Mouse (Mus musculus) embryonic facial prominence, embryonic 15.5 days (tissue): ENCODE data around the gene Maml3. TPM values are rescaled to one million over a fixed set of nuclear protein-coding genes. Genes with fewer than 3 reads are reported as not detected.

Experiments used
- ATAC-seq: fragments of 200-750 bp; cut with Nextera tagmentation; 2 replicates; pipeline ENCODE4 v1.8.0; 2017; ENCODE audit warnings: low read depth, moderate TSS enrichment; ENCODE audit not compliant: insufficient number of reproducible peaks, low FRiP score, low TSS enrichment
- H3K27ac ChIP-seq: fragments of 300-500 bp; sonication (generic); replicated peaks from 2 replicates; pipeline ENCODE4 v1.5.1; 2015; ENCODE audit warnings: mild to moderate bottlenecking, inconsistent platforms
- H3K27me3 ChIP-seq: fragments of 300-500 bp; sonication (generic); 2 replicates; pipeline ENCODE4 v1.6.1; 2015; ENCODE audit warnings: inconsistent platforms
- H3K36me3 ChIP-seq: fragments of 300-500 bp; sonication (generic); 2 replicates; pipeline ENCODE4 v1.6.1; 2015; ENCODE audit warnings: mild to moderate bottlenecking, inconsistent platforms
- H3K4me1 ChIP-seq: fragments of 300-500 bp; sonication (generic); 2 replicates; pipeline ENCODE4 v1.6.1; 2015; ENCODE audit warnings: inconsistent platforms
- H3K4me2 ChIP-seq: fragments of 300-500 bp; sonication (generic); replicated peaks from 2 replicates; pipeline ENCODE4 v1.6.1; 2015; ENCODE audit warnings: mild to moderate bottlenecking, inconsistent platforms
- H3K4me3 ChIP-seq: fragments of 300-500 bp; sonication (generic); replicated peaks from 2 replicates; pipeline ENCODE4 v1.5.1; 2015; ENCODE audit warnings: mild to moderate bottlenecking, inconsistent platforms
- H3K9ac ChIP-seq: fragments of 300-500 bp; sonication (generic); 2 replicates; pipeline ENCODE4 v1.6.1; 2015; ENCODE audit warnings: inconsistent platforms
- H3K9me3 ChIP-seq: fragments of 300-500 bp; sonication (generic); replicated peaks from 2 replicates; pipeline ENCODE4 v1.6.1; 2016; ENCODE audit warnings: inconsistent platforms
- WGBS: fragments of 180-500 bp; shearing (Covaris S2); methylation state at CpG from one replicate; pipeline ENCODE4 v1.1.7; 2015; 5-methylcytosine and 5-hydroxymethylcytosine counted together
- polyA plus RNA-seq: library from polyadenylated mRNA; unstranded; fragments of >200 nt; fragmentation: Nextera tagmentation; extraction: Ambion mirVana; gene quantifications from 2 replicates; pipeline ENCODE4 v1.2.1, GENCODE M21; 2015

Gene Maml3
- polyA plus RNA-seq, 1 experiment from 2014 or later: 6.5 TPM

DNA sequence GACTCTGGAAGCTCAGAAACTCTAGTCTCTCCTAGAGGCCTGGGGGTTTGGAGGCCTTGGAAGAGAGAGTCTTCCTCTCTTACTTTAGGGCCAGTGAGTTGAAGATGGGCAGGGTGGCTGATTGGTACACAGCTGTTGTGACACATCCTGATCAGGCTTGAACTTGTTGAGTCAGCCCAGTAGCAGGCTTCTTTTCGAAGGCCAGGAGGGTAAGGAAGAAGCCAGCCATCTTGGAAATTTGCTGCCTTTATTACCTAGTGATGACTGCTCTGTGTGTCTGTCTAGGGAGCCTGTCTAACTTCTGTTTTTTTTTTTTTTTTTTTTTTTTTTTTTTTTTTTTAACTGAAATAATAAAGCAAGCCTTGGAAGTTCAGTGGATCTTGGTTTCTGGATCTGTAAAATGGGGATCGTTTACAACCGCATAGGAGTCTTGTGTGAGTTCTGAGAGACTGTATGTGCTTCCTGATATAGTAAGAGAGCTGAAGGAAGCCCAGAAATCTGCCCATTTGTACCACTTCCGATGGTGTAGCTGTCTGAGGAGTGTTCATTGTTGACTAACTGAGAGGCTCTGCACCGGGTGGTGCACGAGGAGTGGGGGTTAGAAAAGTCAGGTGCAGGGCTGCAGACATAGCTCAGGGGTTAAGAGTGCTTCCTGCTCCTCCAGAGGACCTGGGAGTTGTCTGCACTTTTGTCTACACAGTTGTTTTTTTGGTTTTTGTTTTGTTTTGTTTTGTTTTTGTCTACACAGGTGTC is 450.4 kb downstream of the Maml3 start:
- H3K9me3 ChIP-seq: no peaks in the 10 kb centered on the region
- H3K4me2 ChIP-seq: no peak overlapping the region
- no peaks in the 10 kb centered on the region for H3K36me3 ChIP-seq
- H3K4me1 ChIP-seq: peaks cover 13% of the 10 kb centered on the region
- WGBS: 75% methylated on average over 6 of the region's 6 CpGs
- no peak for ATAC-seq
- no peak overlapping the region for H3K4me3 ChIP-seq
- no peaks in the 10 kb centered on the region for H3K27me3 ChIP-seq
- no peak overlapping the region for H3K9ac ChIP-seq
- H3K27ac ChIP-seq: no peak overlapping the region

DNA sequence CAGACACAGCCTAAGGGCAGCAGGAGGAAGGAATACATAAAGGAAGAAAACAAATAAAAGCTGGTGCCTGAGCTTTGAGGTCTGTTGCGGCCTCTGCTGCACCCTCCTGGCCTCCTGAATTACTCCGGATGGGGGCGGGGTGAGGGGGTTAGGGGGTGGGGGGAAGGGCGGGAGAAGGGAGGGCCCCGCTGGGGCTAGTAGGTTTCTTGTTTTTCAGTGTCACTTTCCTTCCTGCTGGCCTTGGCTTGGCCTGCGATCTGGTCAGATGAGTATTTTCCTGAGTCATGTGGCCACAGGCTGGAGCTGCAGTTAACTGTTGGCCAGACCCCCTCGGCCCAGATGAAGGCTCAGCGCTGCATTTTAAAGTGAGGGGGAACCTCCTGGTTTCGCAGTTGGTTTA is 452.2 kb downstream of the Maml3 start:
- peak; percentile 48 for ATAC-seq
- Histone ChIP-seq H3K4me1 (peaks cover 17% of the 10 kb centered on the region), H3K4me3 (peak overlapping the region; percentile 16), H3K4me2 (peak overlapping the region; percentile 42), H3K27me3 (no peaks in the 10 kb centered on the region), H3K27ac (0 out of 2 replicates have a peak overlapping the region, but pooled peaks have one; percentile 14), H3K9me3 (no peaks in the 10 kb centered on the region), H3K9ac (no peak overlapping the region), H3K36me3 (no peaks in the 10 kb centered on the region)
- 2% methylated on average over 9 of the region's 9 CpGs for WGBS

DNA sequence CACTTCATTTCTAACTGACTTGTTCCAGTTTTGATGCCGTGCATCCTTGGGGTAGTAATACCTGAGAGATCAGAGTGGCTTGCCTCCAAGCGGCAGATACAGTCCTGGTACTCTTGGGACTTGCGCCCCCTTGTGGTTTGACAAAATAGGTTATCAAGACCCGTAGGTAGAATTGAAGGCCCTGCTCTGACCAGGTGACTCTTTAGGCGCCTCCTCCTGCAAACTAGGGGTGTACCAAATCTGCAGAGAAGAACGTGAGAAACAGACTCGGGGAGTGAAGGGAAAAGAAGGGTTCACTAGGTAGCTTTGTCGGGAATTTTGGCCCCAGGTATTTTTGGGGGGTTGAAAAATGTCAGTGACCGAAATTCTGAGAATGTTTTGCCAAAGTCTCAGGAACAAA is 452.6 kb downstream of the Maml3 start:
- peak; percentile 49; the same call in 1 of the 2 replicates for ATAC-seq
- WGBS: 2% methylated on average over 9 of the region's 9 CpGs

DNA sequence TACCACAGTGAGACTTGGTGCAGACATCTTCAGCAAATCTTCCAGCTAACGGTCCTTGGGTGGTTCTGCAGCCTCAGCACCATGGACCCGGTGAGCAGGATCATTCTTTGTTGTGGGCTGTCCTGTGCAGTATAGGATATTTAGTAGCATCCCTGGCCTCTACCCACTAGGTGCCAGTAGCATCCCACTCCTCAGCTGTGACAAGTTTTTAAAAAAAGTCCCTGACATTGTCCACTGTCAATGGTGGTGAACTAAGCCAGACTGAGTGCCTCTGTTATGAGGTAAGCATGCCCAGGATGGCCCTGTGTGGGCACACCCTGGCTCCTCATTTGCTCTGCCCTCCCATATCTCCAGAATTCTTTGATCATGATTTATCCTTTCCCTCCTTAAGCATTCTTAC is 453.7 kb downstream of the Maml3 start:
- Histone ChIP-seq H3K27ac (no peak overlapping the region), H3K9me3 (no peaks in the 10 kb centered on the region), H3K9ac (no peak overlapping the region), H3K27me3 (no peaks in the 10 kb centered on the region), H3K4me1 (peaks cover 17% of the 10 kb centered on the region), H3K36me3 (no peaks in the 10 kb centered on the region), H3K4me2 (no peak overlapping the region), H3K4me3 (no peak overlapping the region)
- WGBS: 79% methylated on average over 2 of the region's 2 CpGs
- ATAC-seq: no peak

More for the DNA sequence above, 452.6 kb downstream of the Maml3 start:
- Histone ChIP-seq H3K36me3 (no peaks in the 10 kb centered on the region), H3K4me1 (peaks cover 17% of the 10 kb centered on the region), H3K4me3 (peak overlapping the region; percentile 16; the same call in 1 of the 2 replicates), H3K4me2 (peak overlapping the region; percentile 42), H3K27me3 (no peaks in the 10 kb centered on the region), H3K9me3 (no peaks in the 10 kb centered on the region), H3K27ac (0 out of 2 replicates have a peak overlapping the region, but pooled peaks have one; percentile 14), H3K9ac (no peak overlapping the region)

DNA sequence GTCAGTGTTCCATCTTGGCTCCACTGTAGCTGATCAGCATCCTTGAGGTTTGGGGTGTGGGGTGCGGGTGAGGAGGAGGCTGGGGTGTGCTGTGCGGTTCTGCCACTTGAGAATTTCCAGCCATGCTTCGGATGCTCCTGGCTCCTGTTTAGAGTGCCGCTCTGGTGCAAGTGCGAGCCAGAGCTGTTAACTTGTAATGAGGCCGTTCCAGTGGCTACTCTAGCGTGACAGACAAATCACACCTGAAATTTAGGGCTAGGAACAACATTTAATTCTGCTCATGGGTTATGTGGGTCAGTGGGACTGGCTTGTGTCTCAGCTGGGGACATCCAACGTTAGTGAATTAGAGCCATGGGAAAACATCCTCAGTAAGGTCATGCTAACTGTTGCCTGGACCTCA is 454.9 kb downstream of the Maml3 start:
- no peaks in the 10 kb centered on the region for H3K36me3 ChIP-seq
- H3K27me3 ChIP-seq: no peaks in the 10 kb centered on the region
- no peak overlapping the region for H3K4me3 ChIP-seq
- no peak overlapping the region for H3K9ac ChIP-seq
- no peak overlapping the region for H3K4me2 ChIP-seq
- WGBS: 70% methylated on average over 8 of the region's 8 CpGs
- ATAC-seq: no peak
- H3K9me3 ChIP-seq: no peaks in the 10 kb centered on the region
- H3K27ac ChIP-seq: no peak overlapping the region
- H3K4me1 ChIP-seq: peaks cover 17% of the 10 kb centered on the region

DNA sequence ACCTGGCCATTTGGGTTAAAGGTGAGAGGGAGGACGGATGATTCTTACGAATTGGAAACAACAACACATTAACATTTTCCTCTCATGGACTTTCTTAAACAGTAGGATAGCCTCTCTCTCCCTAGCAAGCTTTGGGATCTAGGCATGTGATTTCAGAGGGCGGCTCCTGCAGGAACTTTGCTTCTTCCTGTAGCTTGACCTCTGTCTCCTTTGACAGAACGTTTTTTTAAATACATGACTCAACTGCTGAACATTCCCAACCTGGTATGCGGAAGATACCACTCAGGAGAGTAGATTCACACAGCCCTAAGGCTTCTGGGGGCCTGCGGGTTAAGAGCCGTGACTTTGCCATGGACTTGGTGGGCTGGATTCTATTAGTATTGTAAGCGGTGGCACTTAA is 455.4 kb downstream of the Maml3 start:
- H3K27ac ChIP-seq: no peak overlapping the region
- no peak overlapping the region for H3K9ac ChIP-seq
- no peak for ATAC-seq
- no peak overlapping the region for H3K4me2 ChIP-seq
- WGBS: 60% methylated on average over 8 of the region's 8 CpGs
- no peak overlapping the region for H3K4me3 ChIP-seq
- no peaks in the 10 kb centered on the region for H3K36me3 ChIP-seq
- peaks cover 17% of the 10 kb centered on the region for H3K4me1 ChIP-seq
- no peaks in the 10 kb centered on the region for H3K9me3 ChIP-seq
- no peaks in the 10 kb centered on the region for H3K27me3 ChIP-seq

DNA sequence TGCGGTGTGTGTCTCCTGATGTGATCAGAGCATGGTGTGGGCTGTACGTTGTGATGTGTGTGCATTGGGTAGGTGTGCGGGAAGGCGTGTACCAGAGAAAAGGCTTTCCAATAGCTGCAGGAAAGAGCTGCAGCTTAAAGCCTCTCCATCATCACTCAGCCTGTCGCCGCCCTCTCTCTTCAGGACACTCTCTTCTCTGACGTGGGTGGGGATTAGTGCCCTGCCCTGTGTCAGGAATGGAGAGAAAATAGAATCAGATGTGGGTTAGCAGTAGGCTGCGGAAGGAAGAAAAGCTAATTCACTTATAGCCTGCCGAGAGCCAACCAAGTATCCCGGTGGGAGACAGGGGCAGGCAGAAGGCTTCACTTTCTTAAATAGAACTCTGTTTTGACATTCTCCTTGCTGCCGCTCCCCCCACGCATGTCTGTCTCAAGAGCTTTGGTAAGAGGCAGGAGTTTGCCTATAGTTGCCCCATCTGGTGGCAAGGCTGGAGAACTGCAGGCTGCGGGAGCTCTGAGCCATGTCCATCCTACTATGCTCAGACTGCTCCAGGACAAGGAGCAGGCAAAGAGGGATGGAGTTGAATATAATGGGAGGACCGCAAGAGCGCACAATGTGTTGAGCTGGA is 456.7 kb downstream of the Maml3 start:
- Histone ChIP-seq H3K9ac (no peak overlapping the region), H3K9me3 (no peaks in the 10 kb centered on the region), H3K27ac (no peak overlapping the region), H3K4me1 (peaks cover 17% of the 10 kb centered on the region), H3K27me3 (no peaks in the 10 kb centered on the region), H3K4me3 (peak overlapping the region; percentile 28), H3K4me2 (peak overlapping the region; percentile 48), H3K36me3 (no peaks in the 10 kb centered on the region)
- peak; percentile 68 for ATAC-seq
- 31% methylated on average over 15 of the region's 15 CpGs for WGBS

DNA sequence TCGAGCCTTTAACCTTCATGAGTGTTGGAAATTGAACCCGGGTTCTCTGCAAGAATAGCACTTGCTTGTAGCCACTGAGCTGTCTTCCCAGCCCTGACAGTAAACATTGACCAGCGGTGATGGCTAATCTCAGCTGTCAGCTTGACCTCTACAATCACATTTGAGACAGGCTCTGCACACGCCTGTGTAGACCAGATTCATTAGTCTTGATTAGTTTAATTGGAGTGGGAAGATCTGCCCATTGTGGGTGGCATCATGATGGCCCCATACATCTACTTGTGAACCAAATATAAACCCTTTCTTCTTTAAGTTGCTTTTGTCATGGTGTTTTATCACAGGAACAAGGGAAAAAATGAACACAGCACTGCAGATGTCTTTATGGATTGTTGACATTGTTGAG is 457.5 kb downstream of the Maml3 start:
- Histone ChIP-seq H3K4me1 (peaks cover 9% of the 10 kb centered on the region), H3K36me3 (no peaks in the 10 kb centered on the region), H3K27me3 (no peaks in the 10 kb centered on the region), H3K27ac (no peak overlapping the region), H3K9me3 (no peaks in the 10 kb centered on the region), H3K4me3 (no peak overlapping the region), H3K4me2 (no peak overlapping the region), H3K9ac (no peak overlapping the region)
- ATAC-seq: no peak
- WGBS: 84% methylated on average over 4 of the region's 4 CpGs

DNA sequence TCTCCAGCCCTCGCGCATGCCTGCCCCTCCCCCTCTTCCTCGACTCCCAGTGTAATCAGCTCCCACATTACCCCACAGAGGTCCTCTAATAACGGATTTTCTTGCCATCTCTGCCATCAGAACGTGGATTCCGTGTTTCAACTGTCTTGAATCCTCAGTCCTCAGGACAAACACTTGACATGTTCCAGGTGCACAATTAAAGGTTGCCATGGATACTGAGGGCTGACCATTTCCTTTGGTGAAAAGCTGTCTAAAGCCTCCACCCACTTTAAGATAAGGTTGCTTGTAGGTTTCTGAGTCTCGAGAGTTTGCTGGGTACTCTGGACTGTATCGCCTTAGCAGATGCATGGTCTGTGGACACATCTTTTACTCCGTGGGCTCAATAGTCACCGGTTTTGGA is 458.6 kb downstream of the Maml3 start:
- Histone ChIP-seq H3K27me3 (no peaks in the 10 kb centered on the region), H3K9ac (no peak overlapping the region), H3K4me1 (peaks cover 5% of the 10 kb centered on the region), H3K27ac (no peak overlapping the region), H3K4me3 (no peak overlapping the region), H3K36me3 (no peaks in the 10 kb centered on the region), H3K9me3 (no peaks in the 10 kb centered on the region), H3K4me2 (no peak overlapping the region)
- no peak for ATAC-seq
- WGBS: 73% methylated on average over 10 of the region's 10 CpGs

DNA sequence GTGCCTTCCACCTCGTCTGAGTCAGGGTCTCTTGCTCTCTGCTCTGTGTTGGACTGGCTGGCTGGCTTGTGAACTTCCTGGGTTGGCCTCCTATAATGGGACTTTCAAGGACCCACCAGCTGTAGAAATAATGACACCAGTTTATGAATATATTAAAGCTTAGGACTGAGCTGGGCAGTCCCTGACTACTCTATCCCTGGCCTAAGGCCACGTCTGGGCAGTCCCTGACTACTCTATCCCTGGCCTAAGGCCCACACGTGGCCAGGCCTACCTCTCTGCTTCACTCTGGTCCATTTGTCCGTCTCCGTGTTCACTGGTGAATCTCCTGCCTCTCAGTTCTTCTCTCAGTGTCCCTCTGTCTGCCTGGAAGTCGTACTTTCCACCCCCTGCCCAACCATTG is 459.4 kb downstream of the Maml3 start:
- no peaks in the 10 kb centered on the region for H3K36me3 ChIP-seq
- WGBS: 85% methylated on average over 6 of the region's 6 CpGs
- H3K27ac ChIP-seq: no peak overlapping the region
- ATAC-seq: no peak
- H3K4me1 ChIP-seq: peaks cover 5% of the 10 kb centered on the region
- H3K9me3 ChIP-seq: no peaks in the 10 kb centered on the region
- H3K4me3 ChIP-seq: no peak overlapping the region
- H3K27me3 ChIP-seq: no peaks in the 10 kb centered on the region
- no peak overlapping the region for H3K9ac ChIP-seq
- no peak overlapping the region for H3K4me2 ChIP-seq

DNA sequence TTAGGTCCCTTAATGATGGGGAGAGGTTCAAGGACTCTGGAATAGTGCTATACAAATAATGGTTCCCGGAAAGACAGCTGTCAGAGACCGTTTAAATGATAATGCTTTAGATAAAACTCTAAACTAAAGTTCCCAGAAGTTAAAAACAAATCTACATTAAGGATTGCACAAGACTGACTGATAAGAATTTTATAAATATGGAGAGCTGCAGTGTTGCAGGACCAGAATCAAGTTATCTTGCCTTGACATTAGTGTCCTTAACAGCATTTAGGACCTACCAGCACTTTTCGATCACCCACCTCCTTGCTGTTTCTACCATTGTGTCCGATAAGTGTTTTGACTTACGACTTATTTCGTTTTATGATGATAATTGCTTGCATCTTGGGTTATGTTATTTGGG is 466.6 kb downstream of the Maml3 start:
- Histone ChIP-seq H3K4me3 (no peak overlapping the region), H3K4me1 (no peaks in the 10 kb centered on the region), H3K27me3 (no peaks in the 10 kb centered on the region), H3K4me2 (no peak overlapping the region), H3K9ac (no peak overlapping the region), H3K36me3 (no peaks in the 10 kb centered on the region), H3K27ac (no peak overlapping the region), H3K9me3 (no peaks in the 10 kb centered on the region)
- WGBS: 89% methylated on average over 6 of the region's 6 CpGs
- no peak for ATAC-seq

DNA sequence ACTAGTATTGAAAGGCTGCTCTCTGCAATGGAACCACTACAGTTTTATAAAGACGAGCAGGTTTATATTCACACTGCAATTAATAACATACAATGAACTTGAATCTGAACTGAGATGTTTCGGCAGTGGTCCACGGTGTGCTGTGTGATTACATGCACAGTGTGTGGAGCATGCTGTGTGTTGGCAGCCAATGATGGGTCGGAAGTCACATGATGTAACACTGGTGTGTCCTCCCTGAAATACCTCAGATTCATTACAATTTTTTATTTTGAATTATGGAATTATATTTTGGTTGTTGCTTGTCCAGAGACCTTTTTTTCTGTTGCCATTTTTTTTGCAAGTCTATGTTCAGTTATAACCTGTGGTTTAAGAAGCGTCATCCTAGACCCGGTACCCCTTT is 467.6 kb downstream of the Maml3 start:
- 93% methylated on average over 6 of the region's 6 CpGs for WGBS
- ATAC-seq: no peak
- no peak overlapping the region for H3K4me3 ChIP-seq
- H3K4me1 ChIP-seq: no peaks in the 10 kb centered on the region
- H3K27ac ChIP-seq: no peak overlapping the region
- H3K9me3 ChIP-seq: no peaks in the 10 kb centered on the region
- H3K36me3 ChIP-seq: no peaks in the 10 kb centered on the region
- H3K4me2 ChIP-seq: no peak overlapping the region
- H3K9ac ChIP-seq: no peak overlapping the region
- H3K27me3 ChIP-seq: no peaks in the 10 kb centered on the region
